28 mouse cellular contexts compared by ENCODE assay signal in genomic region chr14:13915207-13915606, GRCm38 (mm10). TPM values are rescaled to one million over a fixed set of nuclear protein-coding genes. Genes with fewer than 3 reads are reported as not detected.
DNase-seq lines count a peak whose midpoint lies in the region; ATAC-seq lines count a peak whose summit lies in the region.
"Had no signal": no experiment of that assay in that cellular context is flagged by ENCODE, and none has a peak within 500 bp of the region (broad histone marks: within the 10 kb centered on the region; RNA-seq: fewer than 3 reads in every experiment).

No protein-coding gene starts in this region.

- H3K36me3 ChIP-seq in midbrain, embryonic 16.5 days (ENCODE audit: control insufficient read depth, insufficient read depth, low read length) = no peaks in the 10 kb centered on the region
- no peaks in the 10 kb centered on the region for H3K36me3 ChIP-seq in midbrain, embryonic 15.5 days (replicated peaks)
- no peaks in the 10 kb centered on the region for H3K36me3 ChIP-seq in intestine, embryonic 15.5 days
- H3K36me3 ChIP-seq: embryonic facial prominence, embryonic 12.5 days; forebrain, embryonic 12.5 days; heart, embryonic 12.5 days; hindbrain, embryonic 10.5 days had no signal

- H3K9ac ChIP-seq in midbrain, embryonic 16.5 days (ENCODE audit: low read depth, low read length) = no peak overlapping the region
- H3K9ac ChIP-seq in midbrain, embryonic 15.5 days = no peak overlapping the region
- no peak overlapping the region for H3K9ac ChIP-seq in intestine, embryonic 15.5 days
- H3K9ac ChIP-seq: embryonic facial prominence, embryonic 12.5 days; forebrain, embryonic 12.5 days; heart, embryonic 12.5 days; hindbrain, embryonic 14.5 days had no signal

- no peaks in the 10 kb centered on the region for H3K4me1 ChIP-seq in midbrain, embryonic 16.5 days (ENCODE audit: control insufficient read depth, insufficient read depth, low read length)
- H3K4me1 ChIP-seq in midbrain, embryonic 15.5 days = no peaks in the 10 kb centered on the region
- no peaks in the 10 kb centered on the region for H3K4me1 ChIP-seq in intestine, embryonic 15.5 days (replicated peaks)
- H3K4me1 ChIP-seq: embryonic facial prominence, embryonic 12.5 days; forebrain, embryonic 12.5 days; heart, embryonic 12.5 days; hindbrain, embryonic 10.5 days had no signal

- no peak overlapping the region for H3K4me2 ChIP-seq in midbrain, embryonic 16.5 days (ENCODE audit: low read length)
- H3K4me2 ChIP-seq in midbrain, embryonic 15.5 days = no peak overlapping the region
- no peak overlapping the region for H3K4me2 ChIP-seq in intestine, embryonic 15.5 days (replicated peaks)
- H3K4me2 ChIP-seq: embryonic facial prominence, embryonic 12.5 days; forebrain, embryonic 12.5 days; heart, embryonic 12.5 days; hindbrain, embryonic 14.5 days had no signal

- 56% methylated on average over 4 of the region's 4 CpGs for WGBS in midbrain, embryonic 16.5 days
- 50% methylated on average over 4 of the region's 4 CpGs for WGBS in midbrain, embryonic 15.5 days
- 59% methylated on average over 4 of the region's 4 CpGs for WGBS in intestine, embryonic 15.5 days

- no peaks in the 10 kb centered on the region for H3K9me3 ChIP-seq in midbrain, embryonic 16.5 days (replicated peaks; ENCODE audit: control insufficient read depth, low read length, poor library complexity, severe bottlenecking)
- H3K9me3 ChIP-seq in midbrain, embryonic 15.5 days = no peaks in the 10 kb centered on the region
- no peaks in the 10 kb centered on the region for H3K9me3 ChIP-seq in intestine, embryonic 15.5 days
- H3K9me3 ChIP-seq: embryonic facial prominence, embryonic 12.5 days; forebrain, embryonic 12.5 days; heart, embryonic 12.5 days; hindbrain, embryonic 10.5 days had no signal

- H3K27ac ChIP-seq in midbrain, embryonic 16.5 days (ENCODE audit: low read length) = no peak overlapping the region
- no peak overlapping the region for H3K27ac ChIP-seq in midbrain, embryonic 15.5 days
- H3K27ac ChIP-seq in intestine, embryonic 15.5 days = no peak overlapping the region
- H3K27ac ChIP-seq: embryonic facial prominence, embryonic 12.5 days; forebrain, embryonic 12.5 days; hindbrain, embryonic 10.5 days; hindbrain, embryonic 14.5 days had no signal

- no peak overlapping the region for H3K4me3 ChIP-seq in midbrain, embryonic 16.5 days (ENCODE audit: low read depth, low read length)
- no peak overlapping the region for H3K4me3 ChIP-seq in midbrain, embryonic 15.5 days
- H3K4me3 ChIP-seq in intestine, embryonic 15.5 days (replicated peaks) = no peak overlapping the region
- H3K4me3 ChIP-seq: embryonic facial prominence, embryonic 12.5 days; forebrain, embryonic 12.5 days; heart, embryonic 12.5 days; hindbrain, embryonic 10.5 days had no signal

- H3K27me3 ChIP-seq in midbrain, embryonic 16.5 days (ENCODE audit: control insufficient read depth, insufficient read depth, low read depth, low read length) = no peaks in the 10 kb centered on the region
- H3K27me3 ChIP-seq in midbrain, embryonic 15.5 days (replicated peaks) = no peaks in the 10 kb centered on the region
- no peaks in the 10 kb centered on the region for H3K27me3 ChIP-seq in intestine, embryonic 15.5 days (replicated peaks)
- H3K27me3 ChIP-seq: CH12.LX; embryonic facial prominence, embryonic 12.5 days; forebrain, embryonic 12.5 days; heart, embryonic 12.5 days; Patski had no signal

- no peak for DNase-seq in frontal cortex, postnatal 14 days (ENCODE audit: low spot score in 2 of 2)
- no peak for DNase-seq in gastrocnemius, postnatal 4 days (ENCODE audit: low spot score in 2 of 2)
- no peak for DNase-seq in urinary bladder, postnatal 25 days (ENCODE audit: low spot score)
- DNase-seq: adrenal gland, adult 8-10 months; adrenal gland, postnatal 36 days; cerebellum, adult 11 months; cerebellum, adult 9-10 months; cerebellum, postnatal 25 days; gastrocnemius, postnatal 14 days had no signal

- peak; percentile 53 for ATAC-seq in frontal cortex, adult (ENCODE audit: low TSS enrichment)
- peak; percentile 47 for ATAC-seq in midbrain, embryonic 16.5 days
- no peak for ATAC-seq in midbrain, embryonic 15.5 days (replicated peaks)
- ATAC-seq in intestine, embryonic 15.5 days = peak; percentile 64
- ATAC-seq: Patski had no signal

RNA-seq across cellular contexts. Expression of gene Gm281, which starts 0.9 kb away (rescaled TPM):
- polyA plus RNA-seq in midbrain, embryonic 16.5 days (2015; fragmentation: Nextera tagmentation; extraction: Ambion mirVana) = not detected in 2 replicates
- not detected in 2 replicates for polyA plus RNA-seq in midbrain, embryonic 15.5 days (2015; fragmentation: Nextera tagmentation; extraction: Ambion mirVana)
- polyA plus RNA-seq in intestine, embryonic 15.5 days (2015; fragmentation: Nextera tagmentation; extraction: Ambion mirVana) = not detected in 2 replicates
- total RNA-seq in gastrocnemius, postnatal 4 days (2021) = not detected
- total RNA-seq: adrenal gland, adult 8-10 months; adrenal gland, postnatal 36 days; CH12.LX; gastrocnemius, adult 18-20 months; gastrocnemius, postnatal 14 days; granulocyte monocyte progenitor cell, adult 5-6 weeks; heart, adult 8-10 months; heart, postnatal 25 days had no signal
- polyA plus RNA-seq: brain, embryonic 14.5 days; cortical plate, adult 2 months; embryonic facial prominence, embryonic 12.5 days; forebrain, embryonic 12.5 days; frontal cortex, adult 2 months; heart, embryonic 12.5 days; heart, embryonic 16.5 days; Patski had no signal

RNA-seq across cellular contexts. Expression of gene Atxn7, which starts 46.0 kb away (rescaled TPM):
- polyA plus RNA-seq in midbrain, embryonic 16.5 days (2015; fragmentation: Nextera tagmentation; extraction: Ambion mirVana) = 2.9 and 3.4 TPM in 2 replicates
- 4.1 and 5.0 TPM in 2 replicates for polyA plus RNA-seq in midbrain, embryonic 15.5 days (2015; fragmentation: Nextera tagmentation; extraction: Ambion mirVana)
- polyA plus RNA-seq in intestine, embryonic 15.5 days (2015; fragmentation: Nextera tagmentation; extraction: Ambion mirVana) = 3.6 and 4.2 TPM in 2 replicates
- 10 to 100 TPM; 14.8 to 21.3 TPM for total RNA-seq in gastrocnemius, postnatal 4 days (2021)

RNA-seq across cellular contexts. Expression of gene Thoc7, which starts 46.4 kb away (rescaled TPM):
- polyA plus RNA-seq in midbrain, embryonic 16.5 days (2015; fragmentation: Nextera tagmentation; extraction: Ambion mirVana) = 147 and 153 TPM in 2 replicates
- polyA plus RNA-seq in midbrain, embryonic 15.5 days (2015; fragmentation: Nextera tagmentation; extraction: Ambion mirVana) = 158 and 166 TPM in 2 replicates
- 184 and 196 TPM in 2 replicates for polyA plus RNA-seq in intestine, embryonic 15.5 days (2015; fragmentation: Nextera tagmentation; extraction: Ambion mirVana)
- total RNA-seq in gastrocnemius, postnatal 4 days (2021) = 100 to 1,000 TPM; 101 to 109 TPM
